Mouse (Mus musculus): Measurements from ENCODE around the gene Iapp. TPM values are rescaled to one million over a fixed set of nuclear protein-coding genes. Genes with fewer than 3 reads are reported as not detected.
"Not testable (repeated sequence)": the region's sequence is repeated elsewhere in the genome, so short reads cannot be mapped to it uniquely, and the experiment has no call there.

The Iapp gene
- not detected for total RNA-seq (2021)
- long read RNA-seq, experiment 1: 0 reads
- long read RNA-seq, experiment 2: 0 reads

DNA sequence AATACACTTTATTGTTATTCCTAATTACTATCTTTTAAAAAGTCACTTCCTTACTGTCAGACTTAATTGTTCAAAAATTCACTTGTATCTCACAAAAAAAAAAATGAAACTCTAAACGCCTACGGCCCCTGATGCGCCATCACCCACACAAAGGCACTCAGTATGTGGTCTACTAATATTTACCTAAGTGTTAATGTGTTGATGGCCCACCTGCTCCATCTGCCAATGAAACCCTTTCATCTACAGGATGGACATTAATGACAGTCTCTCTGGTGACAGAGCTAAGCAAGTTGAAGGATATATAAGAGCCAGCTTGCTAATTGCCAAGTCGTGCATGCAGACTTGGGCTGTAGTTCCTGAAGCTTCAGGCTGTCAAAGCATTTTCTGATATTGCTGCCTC, at the start of gene Iapp:
Gene Iapp (plus strand): TSS at position 326 of the 400 bp plus-strand sequence.
- no peak for DNase-seq (ENCODE audit: low spot score in 2 of 2)

DNA sequence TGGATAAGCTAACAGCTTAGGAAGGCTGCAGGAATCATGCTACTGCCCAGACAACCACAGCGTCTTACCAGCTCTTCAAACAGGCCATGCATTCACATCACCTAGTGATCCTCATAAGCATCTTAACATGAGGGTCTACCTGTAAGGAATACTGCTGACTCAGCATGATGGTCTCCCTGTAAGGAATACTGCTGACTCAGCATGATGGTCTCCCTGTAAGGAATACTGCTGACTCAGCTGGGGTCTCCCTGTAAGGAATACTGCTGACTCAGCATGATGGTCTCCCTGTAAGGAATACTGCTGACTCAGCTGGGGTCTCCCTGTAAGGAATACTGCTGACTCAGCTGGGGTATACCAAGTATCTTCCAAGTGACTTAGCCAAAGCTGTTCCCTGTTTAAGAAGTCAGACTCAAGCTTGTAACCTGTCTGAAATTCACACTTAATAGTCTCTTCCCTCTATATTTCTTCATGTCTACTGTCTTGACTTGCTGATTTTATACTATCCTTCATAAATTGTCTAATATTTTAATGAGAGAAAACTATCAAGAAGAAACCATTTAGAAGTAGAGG, 47.4 kb upstream of the Iapp start:
- not testable (repeated sequence) for DNase-seq (ENCODE audit: low spot score in 2 of 2)

GRCm38 (mm10) chr6:142275721-142276442, 22.3 kb upstream of the Iapp start:
- DNase-seq (ENCODE audit: low spot score in 2 of 2): no peak

- DNase-seq (ENCODE audit: low spot score in 2 of 2): no peak
Observed at GRCm38 (mm10) chr6:142289413-142290118, 8.7 kb upstream of the Iapp start.

DNA sequence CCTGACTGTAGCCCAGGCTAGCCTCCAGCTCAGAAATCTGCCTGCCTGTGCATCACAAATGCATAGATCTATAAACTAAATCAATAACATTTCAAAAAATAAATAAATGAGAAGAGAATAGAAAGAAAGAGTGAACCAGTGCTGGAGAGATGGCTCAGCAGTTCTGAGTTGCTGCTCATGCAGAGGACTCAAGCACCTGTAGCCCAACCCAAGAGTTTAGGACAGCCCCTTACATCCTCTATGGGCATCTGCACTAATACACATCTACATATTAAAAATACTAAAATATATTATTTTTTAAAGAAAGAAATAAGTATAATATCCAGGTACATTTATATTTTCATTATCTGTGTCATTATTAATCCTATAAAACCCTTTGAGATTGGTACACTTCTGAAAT, 6.9 kb downstream of the Iapp start:
- DNase-seq (ENCODE audit: low spot score in 2 of 2): no peak

DNA sequence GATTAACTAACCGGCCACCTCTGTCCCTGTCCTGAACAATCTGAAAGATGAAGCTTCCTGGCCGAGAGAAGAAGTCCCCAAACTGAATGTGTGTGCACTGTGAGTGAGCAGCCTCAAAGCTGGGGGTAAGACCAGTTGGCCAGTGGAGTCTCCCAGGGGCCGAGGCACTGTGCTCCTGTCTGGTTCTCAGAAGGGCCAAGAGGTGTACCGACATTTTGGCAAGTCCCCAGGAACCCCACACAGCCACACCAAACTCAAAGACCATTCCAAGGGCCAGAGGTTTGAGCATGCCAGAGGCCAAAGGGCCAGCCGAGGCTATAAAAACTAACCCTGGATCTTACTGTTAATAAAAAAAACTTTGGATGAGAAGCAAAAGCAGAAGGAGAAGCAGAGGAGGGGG, 16.1 kb downstream of the Iapp start:
- no peak for DNase-seq (ENCODE audit: low spot score in 2 of 2)

DNA sequence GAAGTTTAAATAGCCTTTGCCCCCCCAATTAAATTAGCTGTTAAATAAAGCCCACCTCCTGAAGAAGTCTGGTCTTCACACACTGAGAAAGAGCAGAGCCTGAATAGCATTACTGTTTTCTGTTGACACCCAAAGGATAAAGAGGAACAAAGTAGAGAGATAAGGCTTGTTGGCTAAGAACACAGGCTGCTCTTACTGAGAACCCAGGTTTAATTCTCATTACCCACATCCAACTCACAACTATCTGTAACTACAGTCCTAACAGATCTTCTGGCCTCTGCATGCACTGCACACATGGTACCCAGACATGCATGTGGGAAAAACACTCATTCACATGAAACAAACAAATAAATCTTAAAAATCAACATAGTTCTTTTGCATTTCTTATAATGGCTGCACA, 18.9 kb downstream of the Iapp start:
- no peak for DNase-seq (ENCODE audit: low spot score in 2 of 2)

GRCm38 (mm10) chr6:142322881-142323280, 24.7 kb downstream of the Iapp start, which contains the start of gene Slco1a5:
TSS of gene Slco1a5 (minus strand) at chr6:142322981.
- DNase-seq (ENCODE audit: low spot score in 2 of 2): no peak

- no peak for DNase-seq (ENCODE audit: low spot score in 2 of 2)
Observed at GRCm38 (mm10) chr6:142326598-142326997, 28.4 kb downstream of the Iapp start.

DNA sequence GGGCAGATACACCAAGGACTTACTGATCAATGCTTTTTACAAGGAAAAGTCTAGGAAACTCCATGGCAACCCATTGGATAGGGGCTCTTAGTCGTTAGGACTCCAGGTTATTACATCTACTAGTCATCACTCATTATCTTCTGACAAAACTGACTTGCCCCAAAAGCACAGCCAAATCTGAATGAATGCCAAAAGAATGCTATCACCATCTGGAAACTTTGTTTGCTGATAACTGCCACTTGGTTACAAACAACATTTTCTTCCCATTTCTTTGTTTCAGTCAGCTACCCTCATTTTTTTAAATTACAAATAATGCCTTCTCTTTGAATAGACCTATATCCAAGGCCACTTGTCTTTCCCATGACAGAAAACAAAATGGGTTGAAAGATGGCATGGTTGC, 31.0 kb downstream of the Iapp start:
- no peak for DNase-seq (ENCODE audit: low spot score in 2 of 2)

GRCm38 (mm10) chr6:142338961-142339360, 40.7 kb downstream of the Iapp start:
- no peak for DNase-seq (ENCODE audit: low spot score in 2 of 2)

DNA sequence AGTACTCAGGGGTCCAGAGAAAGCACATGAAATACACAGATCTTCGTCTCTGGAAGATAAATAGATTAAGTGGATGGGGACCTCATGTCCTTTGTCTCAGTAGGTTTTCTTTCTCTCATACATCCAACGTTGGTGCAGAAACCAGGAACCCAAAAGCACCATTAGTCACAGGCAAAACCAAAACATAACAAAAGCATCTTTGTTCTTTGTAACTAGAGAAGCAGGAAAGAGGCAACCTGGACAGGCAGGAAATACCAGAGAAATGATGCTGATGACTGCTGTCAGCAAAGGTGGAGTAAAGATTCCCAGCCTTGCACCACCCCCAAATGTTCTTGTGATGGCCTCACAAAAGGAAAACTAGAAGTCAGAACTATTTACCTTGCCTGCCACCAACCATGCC, 41.4 kb downstream of the Iapp start:
- DNase-seq (ENCODE audit: low spot score in 2 of 2): no peak

DNA sequence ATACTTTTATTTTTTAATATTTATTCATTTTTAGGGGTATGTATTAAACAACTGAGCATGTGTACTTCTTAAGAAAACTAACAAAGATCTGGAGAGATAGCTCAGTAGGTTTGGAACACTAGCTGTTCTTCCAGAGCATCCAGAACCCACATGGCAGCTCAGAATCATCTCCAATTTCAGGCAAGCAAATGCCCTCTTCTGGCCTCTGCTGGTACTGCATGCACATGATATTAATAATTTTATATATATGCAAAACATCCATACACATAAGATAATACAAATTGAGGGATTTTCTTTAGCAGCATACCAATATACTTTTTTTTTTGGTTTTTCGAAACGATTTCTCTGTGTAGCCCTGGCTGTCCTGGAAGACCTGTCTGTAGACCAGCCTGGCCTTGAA, 45.3 kb downstream of the Iapp start:
- peak in 1 of 2 experiments; percentile 21 for DNase-seq (ENCODE audit: low spot score in 2 of 2)

DNA sequence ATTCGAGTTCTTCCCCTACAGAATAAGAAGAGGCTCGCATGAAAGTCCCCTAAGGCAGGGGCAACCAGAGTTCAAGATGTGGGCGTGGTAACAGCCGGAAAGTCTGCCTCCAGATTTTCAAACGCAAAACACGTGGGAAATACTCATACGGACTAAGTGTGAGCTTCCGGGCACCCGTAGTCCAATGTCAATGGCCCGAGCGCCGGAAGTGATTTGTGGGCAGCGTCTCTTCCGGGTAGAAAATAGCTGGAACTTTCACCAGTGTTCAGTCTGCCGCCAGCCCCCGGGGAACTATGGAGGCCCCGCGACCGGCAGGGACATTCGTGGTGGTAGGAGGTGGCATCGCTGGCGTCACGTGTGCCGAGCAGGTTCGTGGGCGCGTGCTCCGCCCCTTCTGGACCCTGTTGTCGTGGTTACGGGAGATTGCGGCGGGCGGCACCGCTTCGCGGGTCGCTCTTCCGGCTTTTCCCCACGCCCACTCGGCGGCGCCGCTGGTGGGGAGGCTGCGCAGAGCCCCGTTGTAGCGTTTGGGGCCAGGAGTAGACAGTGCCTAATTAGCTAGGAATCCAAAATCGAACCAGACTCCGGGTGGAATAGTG, 47.3 kb downstream of the Iapp start, which contains the start of gene Pyroxd1:
Gene Pyroxd1 (plus strand): TSS at position 215 of the 599 bp plus-strand sequence.
- DNase-seq (ENCODE audit: low spot score in 2 of 2): peak; percentile 55 to 84

DNA sequence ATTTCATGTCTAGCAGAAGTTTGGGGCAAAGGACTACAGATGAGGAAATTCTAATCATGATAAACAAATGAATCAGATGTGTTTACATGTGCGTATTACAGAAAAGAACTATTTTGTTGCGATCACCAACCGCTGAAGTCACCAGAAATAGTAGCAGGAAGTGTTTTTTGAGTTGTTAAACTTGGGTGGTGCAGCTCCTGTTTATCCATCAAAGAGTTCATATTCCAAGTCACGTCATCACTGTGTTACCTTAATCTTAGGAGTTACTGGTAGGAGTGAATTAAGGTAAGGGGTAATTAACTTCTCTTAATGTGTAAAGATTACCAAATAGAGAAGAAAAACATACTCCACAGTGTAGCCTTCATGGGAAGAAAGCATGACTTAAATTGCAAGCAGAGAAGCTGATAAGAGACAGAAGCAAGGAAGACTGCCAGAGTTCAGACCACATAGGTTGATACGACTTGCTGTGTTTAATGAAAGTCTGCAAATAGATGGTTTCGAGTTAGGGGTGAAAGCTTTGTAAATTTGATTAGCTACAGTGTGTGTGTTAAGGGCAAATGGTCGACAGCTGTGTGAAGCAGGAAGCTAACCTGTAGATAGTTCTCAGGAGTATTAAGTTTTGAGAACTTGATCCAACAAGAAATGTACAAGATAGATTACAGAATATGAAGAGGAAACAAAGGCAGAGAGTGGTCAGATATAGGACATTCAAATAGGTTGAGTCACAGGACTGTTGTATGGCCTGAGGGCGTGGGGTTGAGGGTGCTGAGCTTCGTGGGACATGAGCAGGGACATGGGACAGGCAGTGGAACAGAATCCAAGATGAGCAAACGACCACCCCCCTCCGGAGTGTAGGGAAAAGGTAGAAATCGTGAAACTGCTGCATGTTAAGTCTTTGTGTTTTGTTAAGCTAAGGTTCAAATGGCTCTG, 48.2 kb downstream of the Iapp start:
- no peak for DNase-seq (ENCODE audit: low spot score in 2 of 2)

GRCm38 (mm10) chr6:142347431-142348385, 49.5 kb downstream of the Iapp start:
- DNase-seq (ENCODE audit: low spot score in 2 of 2): no peak

GRCm38 (mm10) chr6:142352099-142352498, 53.9 kb downstream of the Iapp start:
- DNase-seq (ENCODE audit: low spot score in 2 of 2): not testable (repeated sequence)

All from gastrocnemius, postnatal 4 days (tissue).